Mouse (Mus musculus) left cerebral cortex, postnatal 10 days (tissue): ENCODE data around the gene Epp13. TPM values are rescaled to one million over a fixed set of nuclear protein-coding genes. Genes with fewer than 3 reads are reported as not detected.
A peak's percentile ranks its signal among the peaks of the same experiment; 100 is the strongest.
"Not testable (repeated sequence)": the region's sequence is repeated elsewhere in the genome, so short reads cannot be mapped to it uniquely, and the experiment has no call there.

Source experiments
- DNase-seq, 2 experiments: peaks; one replicate each; pipeline ENCODE4 v3.0.0; 2021 to 2022; ENCODE audit warnings: low spot score in 2 of 2, mixed read lengths in 1 of 2; ENCODE audit errors: extremely low spot score in 1 of 2
- intact Hi-C: fragments of 180-260 bp; cut with DNase I; formaldehyde crosslinking; loops from one replicate; pipeline ENCODE4 v1.15.1; 2025
- total RNA-seq, 2 experiments: library from RNA; stranded (reverse); gene quantifications; 2 replicates each; pipeline ENCODE4 v1.2.3; 2021

The Epp13 gene
- not detected for total RNA-seq

GRCm38 (mm10) chr7:6252410-6252809 is at the start of gene Epp13:
Epp13 (plus strand) TSS chr7:6252710.
- intact Hi-C loops: no loop called here
- no peak for DNase-seq

- DNase-seq: no peak
- intact Hi-C loops: no loop called here
Observed at GRCm38 (mm10) chr7:6204200-6204599, 48.3 kb upstream of the Epp13 start.

- no peak for DNase-seq
- intact Hi-C loops: no loop called here
Observed at GRCm38 (mm10) chr7:6213144-6213543, 39.4 kb upstream of the Epp13 start.

- intact Hi-C loops, DNase-seq: not testable (repeated sequence)
Observed at GRCm38 (mm10) chr7:6214691-6215090, 37.8 kb upstream of the Epp13 start.

- no peak for DNase-seq
- intact Hi-C loops: no loop called here
Observed at GRCm38 (mm10) chr7:6220147-6220546, 32.4 kb upstream of the Epp13 start.

GRCm38 (mm10) chr7:6221978-6222377 is 30.5 kb upstream of the Epp13 start, which contains the start of gene Zscan5b:
Zscan5b (plus strand) TSS chr7:6222278.
- intact Hi-C loops: no loop called here

GRCm38 (mm10) chr7:6228491-6228890 is 24.0 kb upstream of the Epp13 start:
- intact Hi-C loops: not testable (repeated sequence)
- DNase-seq: peak; percentile 4 to 28

More at GRCm38 (mm10) chr7:6221978-6222377, 30.5 kb upstream of the Epp13 start, which contains the start of gene Zscan5b:
- DNase-seq: no peak

GRCm38 (mm10) chr7:6239787-6240186 is 12.7 kb upstream of the Epp13 start:
- DNase-seq: no peak

GRCm38 (mm10) chr7:6240841-6241425 is 11.6 kb upstream of the Epp13 start:
- DNase-seq: peak; percentile 3 to 44
- intact Hi-C loops: loop anchor here (2.0 kb wide), 1 partner anchor 42 kb away; no protein-coding TSS in a partner anchor

More at GRCm38 (mm10) chr7:6239787-6240186, 12.7 kb upstream of the Epp13 start:
- intact Hi-C loops: loop anchor here (2.0 kb wide), 1 partner anchor 43 kb away; no protein-coding TSS in a partner anchor

GRCm38 (mm10) chr7:6244361-6245292 is 7.9 kb upstream of the Epp13 start:
- intact Hi-C loops: no loop called here
- no peak for DNase-seq

- intact Hi-C loops: no loop called here
- DNase-seq: no peak
Observed at GRCm38 (mm10) chr7:6254451-6254850, 1.9 kb downstream of the Epp13 start.

- intact Hi-C loops: no loop called here
- no peak for DNase-seq
Observed at GRCm38 (mm10) chr7:6257386-6257785, 4.9 kb downstream of the Epp13 start.

- peak in 1 of 2 experiments; percentile 44 for DNase-seq
- intact Hi-C loops: no loop called here
Observed at GRCm38 (mm10) chr7:6258232-6259220, 6.0 kb downstream of the Epp13 start.

- intact Hi-C loops, DNase-seq: not testable (repeated sequence)
Observed at GRCm38 (mm10) chr7:6260004-6260403, 7.5 kb downstream of the Epp13 start.

- no peak for DNase-seq
- intact Hi-C loops: no loop called here
Observed at GRCm38 (mm10) chr7:6262120-6262519, 9.6 kb downstream of the Epp13 start.

- intact Hi-C loops: no loop called here
Observed at GRCm38 (mm10) chr7:6262984-6263383, 10.5 kb downstream of the Epp13 start.

GRCm38 (mm10) chr7:6265695-6266094 is 13.2 kb downstream of the Epp13 start:
- intact Hi-C loops: no loop called here
- DNase-seq: no peak

More at GRCm38 (mm10) chr7:6262984-6263383, 10.5 kb downstream of the Epp13 start:
- DNase-seq: no peak

- no peak for DNase-seq
- intact Hi-C loops: no loop called here
Observed at GRCm38 (mm10) chr7:6277906-6278305, 25.4 kb downstream of the Epp13 start.
